Mouse (Mus musculus) heart, embryonic 14.5 days (tissue): ENCODE measurements at regions not wholly inside any gene's neighbourhood (a gene's known extent, or its start where the extent isn't known, plus 50 kb on each side); places are given as distances from the start of the nearest gene placed in this dataset.

ENCODE experiments used
- ATAC-seq: fragments of 200-750 bp; cut with Nextera tagmentation; 2 replicates; pipeline ENCODE4 v1.8.0; 2017; ENCODE audit warnings: low read depth, moderate TSS enrichment; ENCODE audit not compliant: insufficient number of reproducible peaks, insufficient read depth, low FRiP score
- H3K27ac ChIP-seq, 2 experiments: fragments of 200-500 bp in 1 of 2; fragments of 300-500 bp in 1 of 2; sonication (generic) in 1 of 2; replicated peaks in 1 of 2; 2 replicates each; pipeline ENCODE4 v1.5.1; 2012 to 2014; ENCODE audit warnings: low read depth in 2 of 2, low read length in 2 of 2, control low read depth in 1 of 2, mild to moderate bottlenecking in 1 of 2, mixed read lengths in 1 of 2; ENCODE audit not compliant: control insufficient read depth in 1 of 2, insufficient read depth in 1 of 2
- H3K27me3 ChIP-seq: fragments of 300-500 bp; sonication (generic); 2 replicates; pipeline ENCODE4 v1.6.1; 2014; ENCODE audit warnings: mild to moderate bottlenecking, low read length, control low read depth; ENCODE audit not compliant: control insufficient read depth, insufficient read depth
- H3K36me3 ChIP-seq: fragments of 300-500 bp; sonication (generic); 2 replicates; pipeline ENCODE4 v1.6.1; 2014; ENCODE audit warnings: mild to moderate bottlenecking, control low read depth, low read length, mixed read lengths; ENCODE audit not compliant: control insufficient read depth, insufficient read depth
- H3K4me1 ChIP-seq, 2 experiments: fragments of 200-500 bp in 1 of 2; fragments of 300-500 bp in 1 of 2; sonication (generic) in 1 of 2; 2 replicates each; pipeline ENCODE4 v1.6.1; 2012 to 2014; ENCODE audit warnings: low read length in 2 of 2, control low read depth in 1 of 2, mixed read lengths in 1 of 2; ENCODE audit not compliant: control insufficient read depth in 2 of 2, insufficient read depth in 2 of 2
- H3K4me2 ChIP-seq: fragments of 300-500 bp; sonication (generic); 2 replicates; pipeline ENCODE4 v1.6.1; 2014; ENCODE audit warnings: mild to moderate bottlenecking, low read length
- H3K4me3 ChIP-seq, 2 experiments: fragments of 200-500 bp in 1 of 2; fragments of 300-500 bp in 1 of 2; sonication (generic) in 1 of 2; 2 replicates each; pipeline ENCODE4 v1.5.1; 2012 to 2014; ENCODE audit warnings: low read length in 2 of 2, mild to moderate bottlenecking in 2 of 2, control low read depth in 1 of 2, low read depth in 1 of 2, moderate library complexity in 1 of 2; ENCODE audit not compliant: control insufficient read depth in 1 of 2, insufficient read depth in 1 of 2
- H3K9ac ChIP-seq: fragments of 300-500 bp; sonication (generic); 2 replicates; pipeline ENCODE4 v1.6.1; 2014; ENCODE audit warnings: mild to moderate bottlenecking, low read length
- H3K9me3 ChIP-seq: fragments of 300-500 bp; sonication (generic); 2 replicates; pipeline ENCODE4 v1.6.1; 2016; ENCODE audit warnings: low read length, control low read depth; ENCODE audit not compliant: control insufficient read depth
- WGBS: fragments of 180-500 bp; shearing (Covaris S2); extraction: QIAGEN DNeasy Blood & Tissue Kit; methylation state at CpG from one replicate; pipeline ENCODE4 v1.1.7; 2014; 5-methylcytosine and 5-hydroxymethylcytosine counted together

GRCm38 (mm10) chr13:116795041-116795440, 230.3 kb downstream of the Parp8 start:
- WGBS, result 14% methylated on average over 2 of the region's 2 CpGs

DNA sequence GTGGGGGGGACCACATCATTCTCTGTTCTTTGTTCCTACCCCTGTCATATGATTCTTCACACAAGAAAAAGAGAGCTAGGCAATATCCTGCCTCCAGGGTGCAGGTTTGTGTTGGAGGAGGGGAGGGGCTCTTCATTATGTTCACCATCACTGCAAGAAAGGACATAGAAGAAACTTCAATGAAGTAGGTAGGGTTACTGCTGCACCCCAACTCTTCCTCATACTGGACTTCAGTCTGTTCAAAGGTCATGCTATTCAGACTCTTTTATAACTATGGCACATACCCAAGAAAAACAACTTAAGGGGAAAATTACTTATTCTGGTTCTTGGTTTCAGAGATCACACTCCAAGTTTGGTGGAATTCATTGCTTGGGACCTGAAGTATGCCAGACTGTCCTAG, 243.7 kb downstream of the Parp8 start:
- H3K36me3 ChIP-seq, result no peaks in the 10 kb centered on the region
- H3K4me2 ChIP-seq, result no peak overlapping the region
- H3K27me3 ChIP-seq, result no peaks in the 10 kb centered on the region
- ATAC-seq, result no peak
- no peak overlapping the region for H3K27ac ChIP-seq
- no peak overlapping the region for H3K4me3 ChIP-seq
- H3K9ac ChIP-seq, result no peak overlapping the region
- no peaks in the 10 kb centered on the region for H3K4me1 ChIP-seq
- H3K9me3 ChIP-seq, result no peaks in the 10 kb centered on the region

More at GRCm38 (mm10) chr13:116795041-116795440, 230.3 kb downstream of the Parp8 start:
- no peak for ATAC-seq
- no peak overlapping the region for H3K4me3 ChIP-seq
- no peaks in the 10 kb centered on the region for H3K4me1 ChIP-seq
- H3K9me3 ChIP-seq, result no peaks in the 10 kb centered on the region
- H3K4me2 ChIP-seq, result no peak overlapping the region
- no peaks in the 10 kb centered on the region for H3K27me3 ChIP-seq
- no peak overlapping the region for H3K9ac ChIP-seq
- no peaks in the 10 kb centered on the region for H3K36me3 ChIP-seq
- H3K27ac ChIP-seq, result no peak overlapping the region

- Histone ChIP-seq H3K4me2 (no peak overlapping the region), H3K36me3 (no peaks in the 10 kb centered on the region), H3K9me3 (no peaks in the 10 kb centered on the region), H3K27me3 (no peaks in the 10 kb centered on the region), H3K27ac (no peak overlapping the region), H3K4me3 (no peak overlapping the region), H3K9ac (no peak overlapping the region), H3K4me1 (no peaks in the 10 kb centered on the region)
- 83% methylated on average over 3 of the region's 3 CpGs for WGBS
- no peak for ATAC-seq
These were observed 259.8 kb downstream of the Parp8 start for GRCm38 (mm10) chr13:116765491-116765890.

DNA sequence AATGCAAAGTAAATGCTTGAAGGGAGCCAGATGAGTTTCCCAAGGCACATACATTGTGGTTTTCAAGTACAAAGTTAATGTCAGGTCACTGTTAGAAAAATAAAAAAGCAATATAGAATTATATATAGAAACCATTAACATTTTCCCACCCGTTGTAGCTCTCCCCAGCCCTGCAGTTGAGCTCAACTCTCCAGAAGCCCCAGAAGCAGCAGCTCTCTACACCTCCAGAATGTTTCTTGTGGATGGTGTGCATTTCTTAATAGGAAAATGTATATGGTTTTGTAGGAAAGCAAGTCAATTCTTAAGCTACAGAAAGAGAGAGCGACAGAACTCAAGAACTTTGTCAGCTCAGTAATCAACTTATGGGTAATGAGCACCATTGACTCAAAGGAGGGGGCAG, 265.4 kb downstream of the Parp8 start:
- H3K27ac ChIP-seq, result no peak overlapping the region
- H3K4me3 ChIP-seq, result no peak overlapping the region
- no peak overlapping the region for H3K9ac ChIP-seq
- 80% methylated on average over 2 of the region's 2 CpGs for WGBS
- no peak overlapping the region for H3K4me2 ChIP-seq
- peaks cover 0 to 4% of the 10 kb centered on the region in 2 experiments; a peak in 2 of 4 replicates for H3K4me1 ChIP-seq
- ATAC-seq, result no peak
- H3K36me3 ChIP-seq, result no peaks in the 10 kb centered on the region
- H3K27me3 ChIP-seq, result no peaks in the 10 kb centered on the region
- H3K9me3 ChIP-seq, result no peaks in the 10 kb centered on the region

DNA sequence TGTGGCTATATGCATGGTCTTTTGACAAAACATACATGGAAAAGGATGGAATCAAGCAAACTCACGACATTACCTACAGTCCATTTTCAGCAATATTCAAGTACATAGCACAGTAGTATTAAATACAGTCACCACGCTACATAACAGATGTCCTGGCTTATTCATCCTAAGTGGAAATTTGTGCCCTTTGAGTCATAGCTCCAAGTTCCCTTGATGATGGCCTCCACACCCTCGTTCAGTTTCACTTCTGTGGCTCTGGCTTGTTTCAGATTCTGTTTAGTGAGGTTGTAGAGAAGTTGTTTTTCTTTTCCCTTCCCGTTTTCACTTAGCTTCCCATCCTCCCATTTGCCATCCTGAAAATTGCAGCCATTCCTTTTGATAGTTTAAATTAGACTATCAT, 284.5 kb downstream of the Parp8 start:
- no peak for ATAC-seq
- H3K36me3 ChIP-seq, result no peaks in the 10 kb centered on the region
- H3K27ac ChIP-seq, result no peak overlapping the region
- no peak overlapping the region for H3K4me2 ChIP-seq
- no peaks in the 10 kb centered on the region for H3K9me3 ChIP-seq
- WGBS, result 64% methylated on average over 4 of the region's 4 CpGs
- H3K4me3 ChIP-seq, result no peak overlapping the region
- no peaks in the 10 kb centered on the region for H3K27me3 ChIP-seq
- H3K9ac ChIP-seq, result no peak overlapping the region
- no peaks in the 10 kb centered on the region for H3K4me1 ChIP-seq

GRCm38 (mm10) chr13:116723361-116724153, 301.8 kb downstream of the Parp8 start:
- Histone ChIP-seq H3K9ac (no peak overlapping the region), H3K9me3 (no peaks in the 10 kb centered on the region), H3K4me3 (no peak overlapping the region), H3K27me3 (no peaks in the 10 kb centered on the region), H3K27ac (no peak overlapping the region), H3K4me2 (no peak overlapping the region), H3K36me3 (no peaks in the 10 kb centered on the region), H3K4me1 (no peaks in the 10 kb centered on the region)
- 76% methylated on average over 14 of the region's 14 CpGs for WGBS
- no peak for ATAC-seq

- no peaks in the 10 kb centered on the region for H3K9me3 ChIP-seq
- no peak overlapping the region for H3K27ac ChIP-seq
- ATAC-seq, result no peak
- no peaks in the 10 kb centered on the region for H3K36me3 ChIP-seq
- peaks cover 29% of the 10 kb centered on the region for H3K27me3 ChIP-seq
- H3K9ac ChIP-seq, result no peak overlapping the region
- no peak overlapping the region for H3K4me2 ChIP-seq
- H3K4me3 ChIP-seq, result no peak overlapping the region
- peaks cover 2 to 5% of the 10 kb centered on the region in 2 experiments; a peak in 2 of 4 replicates for H3K4me1 ChIP-seq
- WGBS, result 13% methylated on average over 5 of the region's 5 CpGs
These were observed 310.5 kb downstream of the Parp8 start for GRCm38 (mm10) chr13:116714809-116715208.
